Mouse (Mus musculus): ENCODE data around the gene Mrtfa.
A peak's percentile ranks its signal among the peaks of the same experiment; 100 is the strongest.

Gene Mrtfa

GRCm38 (mm10) chr15:81066976-81067375 is 123.6 kb downstream of the Mrtfa start:
- Histone ChIP-seq H3K36me3 (ENCODE audit: control insufficient read depth, insufficient read depth, low read length, poor library complexity, severe bottlenecking) (no peaks in the 10 kb centered on the region), H3K27me3 (ENCODE audit: control insufficient read depth, insufficient read depth, low read length, poor library complexity, severe bottlenecking) (no peaks in the 10 kb centered on the region; the same call in 1 of the 2 replicates)
- no peak for DNase-seq (ENCODE audit: low read depth, low spot score)

GRCm38 (mm10) chr15:81064661-81065060 is 125.9 kb downstream of the Mrtfa start:
- Histone ChIP-seq H3K27me3 (ENCODE audit: control insufficient read depth, insufficient read depth, low read length, poor library complexity, severe bottlenecking) (no peaks in the 10 kb centered on the region), H3K36me3 (ENCODE audit: control insufficient read depth, insufficient read depth, low read length, poor library complexity, severe bottlenecking) (no peaks in the 10 kb centered on the region; the same call in 1 of the 2 replicates)
- DNase-seq (ENCODE audit: low read depth, low spot score) = no peak

DNA sequence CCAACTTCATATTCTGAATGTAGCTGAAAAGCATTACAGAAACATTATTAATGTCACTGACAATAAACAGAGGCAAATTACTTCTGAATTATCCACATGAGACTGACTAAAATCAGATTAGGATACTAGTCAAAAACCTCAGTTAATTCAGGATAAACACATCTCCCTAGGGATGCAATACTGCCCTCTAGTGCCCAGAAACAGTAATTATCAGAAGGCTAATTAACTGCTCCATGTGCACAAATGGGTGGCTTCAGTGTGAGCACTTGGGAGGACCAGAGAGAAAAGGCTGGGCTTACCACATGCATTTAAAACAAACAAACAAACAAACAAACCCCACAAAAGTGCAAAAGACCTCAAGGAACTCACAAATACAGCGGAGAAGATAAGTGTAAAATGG is 126.4 kb downstream of the Mrtfa start:
- peak; percentile 72 for DNase-seq (ENCODE audit: low read depth, low spot score)
- H3K27me3 ChIP-seq (ENCODE audit: control insufficient read depth, insufficient read depth, low read length, poor library complexity, severe bottlenecking) = no peaks in the 10 kb centered on the region
- no peaks in the 10 kb centered on the region; the same call in 1 of the 2 replicates for H3K36me3 ChIP-seq (ENCODE audit: control insufficient read depth, insufficient read depth, low read length, poor library complexity, severe bottlenecking)

DNA sequence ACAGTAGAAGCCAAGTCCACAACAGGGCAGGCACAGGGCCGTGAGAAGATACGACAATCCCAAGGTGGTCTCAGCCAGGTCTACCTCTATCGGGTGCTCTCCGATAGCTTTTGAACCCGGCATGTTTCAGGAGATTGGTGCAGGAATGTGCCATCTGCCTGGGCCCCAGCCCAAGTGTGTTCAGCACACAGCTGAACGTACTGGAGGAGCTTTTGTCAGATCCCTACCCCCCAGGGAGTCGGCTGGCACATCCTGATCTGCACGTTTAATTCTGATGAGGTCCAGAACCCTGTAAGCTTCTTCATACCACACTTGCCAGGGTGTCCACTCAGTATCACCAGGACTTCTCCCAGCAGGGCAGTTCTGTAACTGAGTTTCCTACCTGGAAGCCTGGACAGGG is 127.9 kb downstream of the Mrtfa start:
- Histone ChIP-seq H3K27me3 (ENCODE audit: control insufficient read depth, insufficient read depth, low read length, poor library complexity, severe bottlenecking) (no peaks in the 10 kb centered on the region), H3K36me3 (ENCODE audit: control insufficient read depth, insufficient read depth, low read length, poor library complexity, severe bottlenecking) (no peaks in the 10 kb centered on the region; the same call in 1 of the 2 replicates)
- DNase-seq (ENCODE audit: low read depth, low spot score) = no peak

DNA sequence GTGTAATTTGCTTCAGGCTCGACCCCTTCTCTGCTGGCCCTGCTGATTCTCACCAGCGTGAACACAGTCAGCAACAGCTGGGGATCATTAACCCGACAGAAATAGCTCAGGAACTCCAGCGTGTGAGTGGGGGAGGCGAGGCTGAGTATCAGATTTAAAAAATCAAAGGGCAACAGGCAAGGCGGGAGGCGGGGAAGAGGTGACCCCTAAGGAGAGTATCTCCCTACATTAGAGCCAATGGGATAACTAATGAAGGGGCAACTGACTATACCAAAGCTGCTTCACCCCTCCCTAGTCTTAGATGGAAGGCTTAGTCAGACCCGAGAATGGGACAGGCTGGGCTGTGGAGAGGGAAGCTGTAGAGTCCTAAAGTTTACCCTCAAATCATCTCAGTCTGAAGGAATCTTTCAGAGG is 128.4 kb downstream of the Mrtfa start:
- H3K36me3 ChIP-seq (ENCODE audit: control insufficient read depth, insufficient read depth, low read length, poor library complexity, severe bottlenecking) = no peaks in the 10 kb centered on the region; the same call in 1 of the 2 replicates
- DNase-seq (ENCODE audit: low read depth, low spot score) = no peak
- no peaks in the 10 kb centered on the region for H3K27me3 ChIP-seq (ENCODE audit: control insufficient read depth, insufficient read depth, low read length, poor library complexity, severe bottlenecking)

DNA sequence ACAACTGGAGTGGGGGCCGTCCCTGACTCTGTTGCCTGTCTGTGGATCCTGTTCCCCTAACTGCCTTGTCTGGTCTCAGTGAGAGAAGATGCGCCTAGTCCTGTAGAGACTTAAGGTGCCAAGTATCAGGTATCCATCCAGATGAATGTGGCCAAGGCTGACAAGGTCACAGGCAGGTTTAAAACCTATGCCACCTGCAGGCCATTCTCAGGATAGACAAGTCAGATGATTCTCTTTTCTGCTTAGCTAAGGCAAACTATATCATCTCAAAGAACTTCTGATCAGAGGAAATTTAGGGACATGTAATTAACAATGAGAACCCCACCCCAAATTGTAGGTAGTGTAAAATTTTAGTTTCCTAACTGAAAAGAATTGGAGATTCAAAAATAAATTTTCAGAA is 129.6 kb downstream of the Mrtfa start:
- peak; percentile 41 for DNase-seq (ENCODE audit: low read depth, low spot score)
- Histone ChIP-seq H3K27me3 (ENCODE audit: control insufficient read depth, insufficient read depth, low read length, poor library complexity, severe bottlenecking) (no peaks in the 10 kb centered on the region), H3K36me3 (ENCODE audit: control insufficient read depth, insufficient read depth, low read length, poor library complexity, severe bottlenecking) (no peaks in the 10 kb centered on the region; the same call in 1 of the 2 replicates)

DNA sequence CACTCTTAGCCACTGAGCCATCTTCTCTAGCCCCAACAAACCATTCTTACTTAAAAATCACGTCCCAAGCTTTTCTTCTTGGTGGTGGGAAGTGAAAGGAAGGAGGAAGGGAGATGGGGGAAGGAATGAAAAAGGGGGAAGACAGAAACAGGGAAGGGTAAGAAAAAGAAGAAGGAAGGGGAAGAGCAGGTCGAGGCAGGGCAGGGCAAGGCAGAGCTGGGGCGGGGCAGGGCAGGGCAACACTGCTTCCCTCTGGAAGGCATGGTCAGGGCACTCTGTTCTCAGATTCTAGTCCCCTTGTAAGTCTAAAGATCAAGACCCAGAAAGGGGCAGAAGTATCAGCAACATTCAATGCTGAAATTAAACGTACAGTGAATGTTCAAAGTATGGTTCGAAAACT is 132.8 kb downstream of the Mrtfa start:
- Histone ChIP-seq H3K36me3 (ENCODE audit: control insufficient read depth, insufficient read depth, low read length, poor library complexity, severe bottlenecking) (no peaks in the 10 kb centered on the region; the same call in 1 of the 2 replicates), H3K27me3 (ENCODE audit: control insufficient read depth, insufficient read depth, low read length, poor library complexity, severe bottlenecking) (no peaks in the 10 kb centered on the region)
- DNase-seq (ENCODE audit: low read depth, low spot score) = no peak

DNA sequence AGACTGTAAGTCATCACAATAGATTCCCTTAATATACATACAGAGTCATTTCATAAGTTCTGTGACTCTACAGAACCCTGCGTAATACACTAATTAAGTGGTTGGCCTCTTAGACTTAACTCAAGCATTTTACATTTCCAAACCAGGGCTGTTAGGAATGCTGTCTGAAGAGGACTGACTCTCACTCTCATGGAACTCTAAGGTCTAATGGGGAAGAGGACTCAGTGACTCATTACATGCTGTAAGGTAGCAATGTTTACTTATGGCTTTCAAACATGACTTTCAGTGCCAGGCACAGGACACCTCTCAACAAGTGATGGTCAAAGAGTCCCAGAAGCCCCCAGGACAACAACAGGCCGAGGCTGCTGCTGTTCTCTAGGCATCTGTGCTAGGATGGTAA is 135.1 kb downstream of the Mrtfa start:
- DNase-seq (ENCODE audit: low read depth, low spot score) = no peak
- no peaks in the 10 kb centered on the region for H3K27me3 ChIP-seq (ENCODE audit: control insufficient read depth, insufficient read depth, low read length, poor library complexity, severe bottlenecking)

DNA sequence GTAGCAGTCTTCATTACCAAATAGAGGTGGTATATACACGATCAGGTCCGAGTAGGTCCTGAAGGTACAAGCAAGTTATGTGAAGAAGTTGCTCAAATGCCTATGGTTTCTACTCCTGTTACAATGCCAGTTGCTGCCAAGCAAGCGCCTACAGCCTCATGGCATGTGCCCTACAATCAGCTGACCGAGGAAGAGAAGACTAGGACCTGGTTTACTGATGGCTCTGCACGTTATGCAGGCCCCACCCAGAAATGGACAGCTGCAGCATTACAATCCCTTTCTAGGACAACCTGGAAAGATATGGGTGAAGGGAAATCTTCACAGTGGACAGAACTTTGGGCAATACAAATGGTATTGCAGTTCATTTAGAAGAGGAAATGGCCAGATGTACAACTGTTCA is 138.1 kb downstream of the Mrtfa start:
- DNase-seq (ENCODE audit: low read depth, low spot score) = no peak
- Histone ChIP-seq H3K36me3 (ENCODE audit: control insufficient read depth, insufficient read depth, low read length, poor library complexity, severe bottlenecking) (0 out of 2 replicates have a peak, but pooled peaks cover 2% of the 10 kb centered on the region), H3K27me3 (ENCODE audit: control insufficient read depth, insufficient read depth, low read length, poor library complexity, severe bottlenecking) (no peaks in the 10 kb centered on the region)

More for the DNA sequence above, 135.1 kb downstream of the Mrtfa start:
- peaks cover 2% of the 10 kb centered on the region; the same call in 1 of the 2 replicates for H3K36me3 ChIP-seq (ENCODE audit: control insufficient read depth, insufficient read depth, low read length, poor library complexity, severe bottlenecking)

DNA sequence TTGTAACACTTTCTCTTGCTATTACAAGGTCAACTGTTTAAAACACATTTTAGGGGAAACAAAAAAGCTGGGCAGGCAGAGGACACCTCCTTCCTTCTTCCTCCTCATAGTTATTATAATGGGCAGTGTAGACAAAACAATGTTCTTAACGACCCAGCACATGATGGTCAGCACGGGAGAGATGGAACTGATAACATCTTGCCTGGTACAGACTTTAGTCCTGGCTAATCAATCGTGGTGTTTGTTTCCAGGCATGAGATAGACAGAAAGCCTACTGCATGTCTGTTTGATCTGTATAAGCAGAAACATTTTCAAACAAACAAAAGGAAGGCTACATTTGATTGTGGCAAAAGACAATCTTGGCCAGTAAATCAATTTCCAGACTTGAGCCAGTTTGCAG is 140.1 kb downstream of the Mrtfa start:
- no peak for DNase-seq (ENCODE audit: low read depth, low spot score)
- H3K27me3 ChIP-seq (ENCODE audit: control insufficient read depth, insufficient read depth, low read length, poor library complexity, severe bottlenecking) = no peaks in the 10 kb centered on the region
- 0 out of 2 replicates have a peak, but pooled peaks cover 2% of the 10 kb centered on the region for H3K36me3 ChIP-seq (ENCODE audit: control insufficient read depth, insufficient read depth, low read length, poor library complexity, severe bottlenecking)

- H3K27me3 ChIP-seq (ENCODE audit: control insufficient read depth, insufficient read depth, low read length, poor library complexity, severe bottlenecking) = no peaks in the 10 kb centered on the region
- DNase-seq (ENCODE audit: low read depth, low spot score) = peak; percentile 84
- H3K36me3 ChIP-seq (ENCODE audit: control insufficient read depth, insufficient read depth, low read length, poor library complexity, severe bottlenecking) = 0 out of 2 replicates have a peak, but pooled peaks cover 2% of the 10 kb centered on the region
Measured at GRCm38 (mm10) chr15:81049401-81050053, 141.0 kb downstream of the Mrtfa start.

DNA sequence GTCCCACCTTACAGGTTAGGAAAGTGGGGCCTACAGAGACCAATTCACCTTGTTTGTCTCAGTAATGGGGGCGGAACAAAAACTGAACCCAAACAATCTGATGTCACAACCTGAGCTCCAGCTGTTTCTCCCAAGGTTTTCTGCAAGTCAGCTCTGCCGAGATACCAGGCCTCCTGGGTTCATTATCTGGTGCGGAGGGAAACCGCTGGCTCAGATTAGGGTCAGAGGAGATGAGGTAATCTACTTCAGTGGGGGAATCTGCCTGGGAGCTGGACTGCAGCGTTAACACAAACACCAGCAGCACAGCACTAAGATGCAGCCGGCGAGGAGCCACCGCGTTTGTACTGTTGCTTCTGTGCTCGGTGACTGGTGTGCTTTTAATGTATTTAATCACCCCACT is 143.1 kb downstream of the Mrtfa start:
- 0 out of 2 replicates have a peak, but pooled peaks cover 4% of the 10 kb centered on the region for H3K36me3 ChIP-seq (ENCODE audit: control insufficient read depth, insufficient read depth, low read length, poor library complexity, severe bottlenecking)
- H3K27me3 ChIP-seq (ENCODE audit: control insufficient read depth, insufficient read depth, low read length, poor library complexity, severe bottlenecking) = no peaks in the 10 kb centered on the region
- DNase-seq (ENCODE audit: low read depth, low spot score) = no peak

DNA sequence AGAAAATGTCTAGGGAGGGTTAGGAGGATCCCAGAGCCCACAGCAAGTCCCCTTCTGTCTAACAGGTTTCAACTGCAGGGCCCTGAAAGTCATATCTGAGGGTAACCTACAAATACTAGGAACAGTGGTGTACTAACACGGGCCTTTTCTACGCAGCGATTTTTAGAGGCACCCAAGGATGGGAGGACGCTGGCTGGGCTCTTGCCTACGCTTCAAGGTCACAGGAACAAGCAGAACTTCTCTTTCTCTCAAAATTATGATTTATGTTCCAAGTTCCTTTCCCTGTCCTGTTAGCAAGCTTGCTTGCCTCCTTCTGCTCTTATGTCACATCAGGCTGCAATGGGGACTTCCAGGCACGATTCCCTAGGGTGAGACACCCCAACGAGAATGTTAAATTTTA is 144.5 kb downstream of the Mrtfa start:
- 0 out of 2 replicates have a peak, but pooled peaks cover 2% of the 10 kb centered on the region for H3K36me3 ChIP-seq (ENCODE audit: control insufficient read depth, insufficient read depth, low read length, poor library complexity, severe bottlenecking)
- peak; percentile 32 for DNase-seq (ENCODE audit: low read depth, low spot score)
- H3K27me3 ChIP-seq (ENCODE audit: control insufficient read depth, insufficient read depth, low read length, poor library complexity, severe bottlenecking) = no peaks in the 10 kb centered on the region

GRCm38 (mm10) chr15:81045336-81045735 is 145.2 kb downstream of the Mrtfa start:
- peak; percentile 72 for DNase-seq (ENCODE audit: low read depth, low spot score)
- Histone ChIP-seq H3K36me3 (ENCODE audit: control insufficient read depth, insufficient read depth, low read length, poor library complexity, severe bottlenecking) (0 out of 2 replicates have a peak, but pooled peaks cover 2% of the 10 kb centered on the region), H3K27me3 (ENCODE audit: control insufficient read depth, insufficient read depth, low read length, poor library complexity, severe bottlenecking) (no peaks in the 10 kb centered on the region)

DNA sequence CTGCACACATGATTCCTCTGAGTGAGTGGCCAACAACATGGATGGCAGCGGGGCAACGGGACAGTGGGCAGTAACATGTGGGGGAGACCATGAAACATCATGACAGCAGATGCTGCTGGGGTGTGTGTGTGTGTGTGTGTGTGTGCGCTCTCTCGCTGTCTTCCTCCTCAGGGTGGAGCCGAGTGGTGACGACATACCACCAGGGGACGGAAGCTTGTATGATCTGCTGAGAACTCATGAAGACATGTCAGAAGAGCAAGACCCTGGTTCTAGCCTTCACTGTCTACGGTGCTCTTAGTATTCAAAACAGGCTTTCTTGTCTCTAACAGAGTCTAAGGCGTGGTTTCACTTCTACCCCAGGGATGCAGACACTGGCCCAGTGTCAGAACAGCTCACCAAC is 146.1 kb downstream of the Mrtfa start:
- DNase-seq (ENCODE audit: low read depth, low spot score) = peak; percentile 84
- peaks cover 4% of the 10 kb centered on the region; the same call in 1 of the 2 replicates for H3K36me3 ChIP-seq (ENCODE audit: control insufficient read depth, insufficient read depth, low read length, poor library complexity, severe bottlenecking)
- no peaks in the 10 kb centered on the region for H3K27me3 ChIP-seq (ENCODE audit: control insufficient read depth, insufficient read depth, low read length, poor library complexity, severe bottlenecking)

Measured in splenic B cell, adult 2 months (primary cell).